26 mouse cellular contexts compared by ENCODE assay signal in genomic region chr8:92028308-92028707, GRCm38 (mm10).
DNase-seq lines count a peak whose midpoint lies in the region; ATAC-seq and TF ChIP-seq lines count a peak whose summit lies in the region.
"Had no signal": no experiment of that assay in that cellular context is flagged by ENCODE, and none has a peak within 500 bp of the region (broad histone marks: within the 10 kb centered on the region; RNA-seq: fewer than 3 reads in every experiment).

No protein-coding gene starts in this region.

- no peaks in the 10 kb centered on the region for H3K9me3 ChIP-seq in hindbrain, embryonic 10.5 days
- no peaks in the 10 kb centered on the region for H3K9me3 ChIP-seq in hindbrain, postnatal 0 days (ENCODE audit: low read length)
- H3K9me3 ChIP-seq in liver, embryonic 13.5 days (replicated peaks) = no peaks in the 10 kb centered on the region
- H3K9me3 ChIP-seq: intestine, embryonic 15.5 days; midbrain, embryonic 12.5 days had no signal

- no peak overlapping the region for H3K4me3 ChIP-seq in hindbrain, embryonic 10.5 days
- H3K4me3 ChIP-seq in hindbrain, postnatal 0 days (ENCODE audit: low read length) = no peak overlapping the region
- no peak overlapping the region for H3K4me3 ChIP-seq in liver, embryonic 13.5 days (replicated peaks)
- H3K4me3 ChIP-seq: erythroblast, embryonic 14.5 days; intestine, embryonic 15.5 days; midbrain, embryonic 12.5 days had no signal

- TF ChIP-seq CTCF in hindbrain, postnatal 0 days (IDR thresholded peaks at IDR 0.05; ENCODE audit: low read depth) = no peak

- peak overlapping the region; percentile 5; the same call in 1 of the 2 replicates for H3K27ac ChIP-seq in hindbrain, embryonic 10.5 days
- no peak overlapping the region for H3K27ac ChIP-seq in hindbrain, postnatal 0 days
- H3K27ac ChIP-seq in liver, embryonic 13.5 days = no peak overlapping the region
- H3K27ac ChIP-seq: intestine, embryonic 15.5 days; kidney, postnatal 0 days; macrophage; midbrain, embryonic 12.5 days had no signal

- no peak overlapping the region for H3K4me2 ChIP-seq in hindbrain, postnatal 0 days (ENCODE audit: low read depth, low read length)
- no peak overlapping the region for H3K4me2 ChIP-seq in liver, embryonic 13.5 days
- H3K4me2 ChIP-seq: intestine, embryonic 15.5 days; midbrain, embryonic 12.5 days had no signal

- DNase-seq in hindbrain, embryonic 10.5 days (ENCODE audit: low spot score) = no peak
- no peak for DNase-seq in hindbrain, postnatal 0 days (ENCODE audit: low spot score)
- peak; percentile 36 for DNase-seq in c-Kit-positive CD71-positive TER-119-positive erythroid progenitor cells, embryonic 14.5 days (ENCODE audit: low spot score)
- peak; percentile 28 for DNase-seq in liver, embryonic 13.5 days
- no peak for DNase-seq in spleen, postnatal 10 days (ENCODE audit: low spot score in 2 of 2)
- DNase-seq: adrenal gland, postnatal 25 days; cerebellum, postnatal 10 days; forebrain, postnatal 0 days; gastrocnemius, postnatal 14 days; heart, postnatal 14 days; kidney, adult 2 months; layer of hippocampus, adult 9-11 months; right cerebral cortex, postnatal 25 days; thymus, postnatal 14 days had no signal

- WGBS in hindbrain, embryonic 10.5 days = 7% methylated on average over 6 of the region's 6 CpGs
- WGBS in hindbrain, postnatal 0 days = 33% methylated on average over 6 of the region's 6 CpGs
- WGBS in liver, embryonic 13.5 days (ENCODE audit: insufficient replicate concordance) = 1% methylated on average over 6 of the region's 6 CpGs

- peaks cover 44% of the 10 kb centered on the region for H3K4me1 ChIP-seq in hindbrain, embryonic 10.5 days (replicated peaks)
- H3K4me1 ChIP-seq in hindbrain, postnatal 0 days (ENCODE audit: insufficient read depth, low read length) = no peaks in the 10 kb centered on the region
- H3K4me1 ChIP-seq in liver, embryonic 13.5 days (replicated peaks) = peaks cover 53% of the 10 kb centered on the region

- H3K27me3 ChIP-seq in hindbrain, embryonic 10.5 days (ENCODE audit: insufficient read depth, poor library complexity, severe bottlenecking) = peaks cover 73% of the 10 kb centered on the region
- H3K27me3 ChIP-seq in hindbrain, postnatal 0 days (ENCODE audit: insufficient read depth, low read length) = peaks cover 9% of the 10 kb centered on the region; the same call in 1 of the 2 replicates
- H3K27me3 ChIP-seq in liver, embryonic 13.5 days = peaks cover 38% of the 10 kb centered on the region
- H3K27me3 ChIP-seq: CH12.LX, Patski had no signal

- H3K36me3 ChIP-seq in hindbrain, embryonic 10.5 days = no peaks in the 10 kb centered on the region
- no peaks in the 10 kb centered on the region for H3K36me3 ChIP-seq in hindbrain, postnatal 0 days (ENCODE audit: insufficient read depth, low read length)
- no peaks in the 10 kb centered on the region for H3K36me3 ChIP-seq in liver, embryonic 13.5 days
- H3K36me3 ChIP-seq: intestine, embryonic 15.5 days; midbrain, embryonic 12.5 days had no signal

- H3K9ac ChIP-seq in hindbrain, postnatal 0 days (replicated peaks; ENCODE audit: low read length) = no peak overlapping the region
- H3K9ac ChIP-seq in liver, embryonic 13.5 days = no peak overlapping the region
- H3K9ac ChIP-seq: forebrain, postnatal 0 days; intestine, embryonic 15.5 days; midbrain, embryonic 12.5 days had no signal

- ATAC-seq in hindbrain, postnatal 0 days = no peak
- ATAC-seq in liver, embryonic 13.5 days (ENCODE audit: low read depth) = peak; percentile 80
- peak; percentile 60 for ATAC-seq in megakaryocyte progenitor cell, adult 5-6 weeks (replicated peaks; ENCODE audit: poor library complexity)
- no peak for ATAC-seq in megakaryocyte, adult 5-6 weeks (ENCODE audit: poor library complexity, severe bottlenecking)
- ATAC-seq in frontal cortex, adult (ENCODE audit: low TSS enrichment) = no peak
- ATAC-seq: forebrain, postnatal 0 days; hindbrain, embryonic 16.5 days; intestine, embryonic 15.5 days; lung, postnatal 0 days; Patski had no signal

Comparison
In these comparisons a context has a peak if more than half of its experiments do, and no peak if none do; other contexts are left out.
1. DNase-seq: peak in c-Kit-positive CD71-positive TER-119-positive erythroid progenitor cells, embryonic 14.5 days (single experiment) and liver, embryonic 13.5 days (single experiment); none in hindbrain, embryonic 10.5 days (single experiment), hindbrain, postnatal 0 days (single experiment) and spleen, postnatal 10 days (0 of 2).
2. ATAC-seq: peak in liver, embryonic 13.5 days (single experiment) and megakaryocyte progenitor cell, adult 5-6 weeks (single experiment); none in hindbrain, postnatal 0 days (single experiment), megakaryocyte, adult 5-6 weeks (single experiment) and frontal cortex, adult (single experiment).